Mouse (Mus musculus): ENCODE data around the gene Ssu2. TPM values are rescaled to one million over a fixed set of nuclear protein-coding genes. Genes with fewer than 3 reads are reported as not detected.

The Ssu2 gene
- total and polyA plus RNA-seq, 3 experiments = not detected

DNA sequence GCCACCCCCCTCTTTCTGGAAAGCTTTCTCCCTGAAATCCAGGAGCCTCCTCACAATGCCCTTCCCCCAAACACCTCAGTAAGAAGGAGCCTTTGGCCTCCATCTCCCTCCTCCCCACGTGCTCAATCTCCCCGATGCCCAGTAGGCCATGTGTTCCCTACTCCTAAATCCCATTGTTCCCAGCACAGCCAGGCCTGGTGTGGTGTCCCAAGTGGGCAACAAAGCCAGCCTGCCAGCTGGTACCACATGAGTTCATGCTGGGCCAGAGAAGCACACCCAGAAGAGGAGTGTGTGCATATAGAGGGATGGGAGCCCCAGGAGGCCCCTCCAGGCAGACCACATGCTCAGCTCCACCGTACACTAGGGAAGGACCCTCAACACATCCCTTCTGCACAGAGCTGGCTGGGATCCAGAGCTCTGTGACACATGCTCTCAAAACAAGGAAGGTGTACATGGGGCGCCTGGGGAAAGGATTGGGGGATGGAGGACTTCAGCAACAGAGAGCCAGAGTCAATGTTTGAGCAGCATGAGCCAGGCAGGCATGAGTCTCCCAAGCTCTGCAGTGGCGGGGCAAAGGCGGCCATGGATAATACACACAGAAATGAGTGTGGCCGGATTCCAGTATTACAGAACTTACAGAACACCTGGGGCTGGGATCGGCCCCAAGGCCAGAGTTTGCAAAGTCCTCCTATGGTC, 4.7 kb downstream of the Ssu2 start:
- no peaks in the 10 kb centered on the region for H3K36me3 ChIP-seq (replicated peaks in 1 of 2; ENCODE audit: control insufficient read depth in 1 of 2, insufficient read depth in 1 of 2, low read length in 1 of 2)
- 0 out of 4 replicates have a peak, but pooled peaks cover 0 to 5% of the 10 kb centered on the region in 2 experiments for H3K4me1 ChIP-seq (ENCODE audit: control insufficient read depth in 1 of 2, insufficient read depth in 2 of 2)
- DNase-seq (ENCODE audit: extremely low read depth) = no peak
- no peaks in the 10 kb centered on the region for H3K79me2 ChIP-seq (replicated peaks; ENCODE audit: control insufficient read depth, extremely low read depth, insufficient read depth, poor library complexity, severe bottlenecking)
- dilution Hi-C loops (cut with MboI; ENCODE audit: extremely low pct_ligation_motif_present, extremely low pct_unique_long_range_greater_than_20kb, low sequenced_read_pairs) (no loop called here), in situ Hi-C loops (cut with MboI; ENCODE audit: low pct_ligation_motif_present, low pct_unique_long_range_greater_than_20kb, low sequenced_read_pairs) (no loop called here)
- no peak overlapping the region for H3K9ac ChIP-seq (ENCODE audit: insufficient read depth, low read depth)
- no peak overlapping the region for H3K4me2 ChIP-seq (ENCODE audit: insufficient read depth, low read depth, poor library complexity, severe bottlenecking)
- no peak overlapping the region for H3K27ac ChIP-seq (ENCODE audit: insufficient read depth, low read depth)
- peaks cover 94% of the 10 kb centered on the region for H3K27me3 ChIP-seq (replicated peaks)
- H3K9me3 ChIP-seq (replicated peaks; ENCODE audit: low read length) = no peaks in the 10 kb centered on the region
- TF ChIP-seq USF2 (conservative IDR thresholded peaks at IDR 0.05; ENCODE audit: low read depth, low read length) (no peak), BHLHE40 (IDR thresholded peaks at IDR 0.05; ENCODE audit: low read depth, low read length) (no peak), ETS1 (conservative IDR thresholded peaks at IDR 0.05; ENCODE audit: low read depth, low read length) (no peak), NRF1 (IDR thresholded peaks at IDR 0.05; ENCODE audit: low read depth, low read length) (no peak), CTCF (conservative IDR thresholded peaks at IDR 0.05 in 1 of 2, IDR thresholded peaks at IDR 0.05 in 1 of 2; ENCODE audit: low read depth in 2 of 2, low read length in 2 of 2) (no peak)
- H3K4me3 ChIP-seq (replicated peaks in 1 of 3; ENCODE audit: low read depth in 2 of 3, low read length in 2 of 3, poor library complexity in 1 of 3) = no peak overlapping the region

DNA sequence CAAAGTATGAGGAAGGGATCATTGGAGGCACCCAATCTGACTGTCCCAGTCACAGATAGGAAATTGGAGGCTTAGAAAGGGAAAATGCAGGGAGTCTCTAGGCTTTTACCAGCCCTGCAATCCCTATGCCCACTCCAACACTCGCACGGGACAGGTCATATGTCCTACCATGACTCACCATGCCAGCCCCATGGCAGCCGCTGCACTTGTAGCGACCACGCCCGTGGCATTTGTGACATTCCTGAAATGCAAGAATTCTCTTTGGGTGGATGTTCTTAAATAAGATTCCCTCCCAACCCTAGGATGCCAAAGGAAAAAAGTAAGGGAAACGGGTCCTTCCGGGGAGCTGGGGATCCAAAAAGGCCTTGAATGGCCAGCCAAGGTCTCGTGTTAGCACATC, 8.8 kb downstream of the Ssu2 start:
- no peak for DNase-seq (ENCODE audit: extremely low read depth)
- H3K79me2 ChIP-seq (replicated peaks; ENCODE audit: control insufficient read depth, extremely low read depth, insufficient read depth, poor library complexity, severe bottlenecking) = no peaks in the 10 kb centered on the region
- H3K4me1 ChIP-seq (ENCODE audit: control insufficient read depth in 1 of 2, insufficient read depth in 2 of 2) = no peaks in the 10 kb centered on the region
- no peaks in the 10 kb centered on the region for H3K9me3 ChIP-seq (replicated peaks; ENCODE audit: low read length)
- H3K36me3 ChIP-seq (replicated peaks in 1 of 2; ENCODE audit: control insufficient read depth in 1 of 2, insufficient read depth in 1 of 2, low read length in 1 of 2) = no peaks in the 10 kb centered on the region
- no peak overlapping the region for H3K9ac ChIP-seq (ENCODE audit: insufficient read depth, low read depth)
- in situ Hi-C loops (cut with MboI; ENCODE audit: low pct_ligation_motif_present, low pct_unique_long_range_greater_than_20kb, low sequenced_read_pairs) = no loop called here
- peaks cover 82% of the 10 kb centered on the region for H3K27me3 ChIP-seq (replicated peaks)
- TF ChIP-seq MYC (IDR thresholded peaks at IDR 0.05; ENCODE audit: low read depth, low read length) = no peak
- no peak for TF ChIP-seq POLR2A (IDR thresholded peaks at IDR 0.05; ENCODE audit: low read depth, low read length)
- TF ChIP-seq HCFC1 (IDR thresholded peaks at IDR 0.05; ENCODE audit: low read depth, low read length) = no peak
- TF ChIP-seq ZMIZ1 (IDR thresholded peaks at IDR 0.05; ENCODE audit: low read depth, low read length) = no peak
- TF ChIP-seq ZC3H11A (IDR thresholded peaks at IDR 0.05; ENCODE audit: low read depth, low read length) = no peak
- TF ChIP-seq CHD1 (IDR thresholded peaks at IDR 0.05; ENCODE audit: low read depth, low read length) = no peak
- TF ChIP-seq RCOR1 (conservative IDR thresholded peaks at IDR 0.05; ENCODE audit: low read depth, low read length) = no peak
- TF ChIP-seq MEF2A (IDR thresholded peaks at IDR 0.05; ENCODE audit: borderline replicate concordance, low read depth, low read length) = no peak
- no peak for TF ChIP-seq TCF12 (IDR thresholded peaks at IDR 0.05; ENCODE audit: low read depth, low read length)
- TF ChIP-seq BHLHE40 (IDR thresholded peaks at IDR 0.05; ENCODE audit: low read depth, low read length) = no peak
- TF ChIP-seq USF2 (conservative IDR thresholded peaks at IDR 0.05; ENCODE audit: low read depth, low read length) = no peak
- no peak for TF ChIP-seq TBP (conservative IDR thresholded peaks at IDR 0.05; ENCODE audit: low read depth, low read length)
- no peak for TF ChIP-seq POLR2AphosphoS2 (IDR thresholded peaks at IDR 0.05; ENCODE audit: low read depth, low read length)
- TF ChIP-seq IRF4 (IDR thresholded peaks at IDR 0.05; ENCODE audit: low read depth, low read length) = no peak
- TF ChIP-seq MXI1 (IDR thresholded peaks at IDR 0.05; ENCODE audit: low read depth, low read length) = no peak
- TF ChIP-seq MAZ (IDR thresholded peaks at IDR 0.05; ENCODE audit: low read depth, low read length) = no peak
- dilution Hi-C loops (cut with MboI; ENCODE audit: extremely low pct_ligation_motif_present, extremely low pct_unique_long_range_greater_than_20kb, low sequenced_read_pairs) = no loop called here
- H3K4me2 ChIP-seq (ENCODE audit: insufficient read depth, low read depth, poor library complexity, severe bottlenecking) = no peak overlapping the region
- H3K27ac ChIP-seq (ENCODE audit: insufficient read depth, low read depth) = no peak overlapping the region
- H3K4me3 ChIP-seq (replicated peaks in 1 of 3; ENCODE audit: low read depth in 2 of 3, low read length in 2 of 3, poor library complexity in 1 of 3) = no peak overlapping the region
